Mouse (Mus musculus): Measurements from ENCODE around the gene Gm9112.
"Not testable (repeated sequence)": the region's sequence is repeated elsewhere in the genome, so short reads cannot be mapped to it uniquely, and the experiment has no call there.

Gm9112 gene

DNA sequence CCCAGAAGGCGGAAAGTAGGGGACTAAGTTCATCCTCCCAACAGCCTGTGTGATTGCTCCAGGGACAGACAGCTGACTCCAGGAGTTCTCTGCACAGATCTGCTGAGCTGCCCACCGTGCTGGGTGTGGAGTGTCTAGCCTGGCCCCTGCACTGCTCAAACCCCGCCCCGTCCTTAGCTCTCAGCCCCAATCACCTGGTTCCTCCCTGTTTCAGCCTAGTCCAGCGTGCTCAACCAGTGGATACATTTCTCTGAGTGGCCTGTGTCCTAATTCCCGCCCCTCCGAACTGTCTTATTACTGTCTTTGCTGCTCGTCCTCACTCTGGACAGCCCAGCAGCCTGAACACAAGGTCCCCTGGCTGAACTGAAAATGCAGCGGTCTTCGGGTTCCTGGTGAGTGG is at the start of gene Gm9112, which contains the start of gene Dmrtc1b:
Gene Gm9112 (minus strand): TSS at position 101 of the 400 bp plus-strand sequence.
Gene Dmrtc1b (plus strand): TSS at position 331 of the 400 bp plus-strand sequence.
- DNase-seq = not testable (repeated sequence)

DNA sequence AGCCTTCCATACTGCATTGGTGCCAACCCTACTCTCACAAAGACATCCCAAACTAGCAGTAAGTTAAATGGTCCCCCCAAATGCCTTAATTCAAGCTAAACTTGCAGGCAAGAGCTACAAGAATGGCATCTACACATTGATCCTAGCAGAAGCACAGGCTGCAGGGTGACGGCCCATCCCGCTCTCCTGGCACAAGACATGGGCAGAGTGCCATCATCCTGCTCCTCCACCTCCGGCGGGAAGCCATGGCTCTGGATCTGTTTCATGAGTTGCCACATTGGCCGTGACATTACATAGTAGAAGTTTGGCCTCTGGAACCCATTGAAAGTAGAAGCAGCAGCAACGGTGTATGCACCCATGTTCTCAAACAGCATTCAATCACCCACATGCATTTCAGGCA is 16.8 kb upstream of the Gm9112 start:
- not testable (repeated sequence) for DNase-seq

DNA sequence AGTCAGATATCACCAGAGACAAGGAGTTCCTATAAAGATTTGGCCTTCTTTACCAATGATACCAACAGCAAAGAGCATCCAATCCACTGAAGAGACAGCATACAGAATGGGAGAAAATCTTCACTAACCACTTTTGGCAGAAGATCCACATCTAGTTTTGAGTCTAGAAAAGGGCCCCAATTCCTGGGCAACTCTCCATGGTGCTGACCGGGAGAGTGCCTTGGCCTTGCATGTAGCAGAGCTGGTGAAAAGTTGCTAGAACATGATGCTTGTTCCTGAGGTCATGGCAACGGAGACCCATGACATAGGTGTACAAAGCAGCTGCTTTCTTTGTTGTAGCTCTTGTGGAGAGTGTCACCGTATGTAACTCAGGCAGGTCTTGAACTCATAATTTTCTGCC is 6.8 kb downstream of the Gm9112 start:
- DNase-seq = not testable (repeated sequence)

DNA sequence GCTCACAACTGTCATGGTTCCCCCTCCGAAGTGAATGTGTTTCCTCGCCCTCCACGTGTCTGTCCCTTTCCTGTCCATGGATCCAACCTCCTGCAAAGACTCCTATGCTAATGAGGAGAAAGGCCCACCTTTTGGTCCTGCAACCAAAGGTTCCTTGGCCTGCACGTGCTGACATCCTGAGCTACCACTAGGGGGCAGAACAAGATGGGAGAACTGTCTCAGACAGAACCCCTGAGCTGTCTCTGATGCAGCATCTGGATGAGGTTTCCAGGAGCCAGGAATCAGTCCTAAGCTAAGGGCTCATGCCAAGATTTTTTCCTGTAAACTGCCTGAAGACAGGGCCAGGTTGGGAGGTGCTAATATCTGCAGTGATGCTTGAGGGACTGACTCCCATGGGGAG is 18.2 kb downstream of the Gm9112 start:
- peak in 1 of 2 experiments; percentile 1 for DNase-seq

DNA sequence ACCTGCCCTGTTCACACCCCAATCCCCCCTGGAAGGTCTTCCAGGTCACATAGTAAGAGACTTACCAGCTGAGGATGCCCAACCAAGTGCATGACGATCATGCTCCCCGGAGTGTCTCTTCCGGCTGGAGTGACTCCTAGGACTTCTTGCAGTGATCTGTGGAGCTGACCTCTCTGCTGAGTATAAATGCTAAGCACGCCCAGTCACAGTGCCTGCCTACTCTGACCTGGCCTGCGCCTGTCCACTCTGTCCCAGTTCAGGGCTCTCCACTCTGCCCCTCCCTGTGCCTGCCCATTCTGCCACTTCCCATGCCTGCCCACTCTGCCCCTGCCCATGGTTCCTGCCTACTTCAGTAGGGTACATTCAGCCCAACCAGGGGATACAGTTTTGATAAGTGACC is 20.6 kb downstream of the Gm9112 start, which contains the start of gene Gm3880:
Gene Gm3880 (minus strand): TSS at position 101 of the 400 bp plus-strand sequence.
- not testable (repeated sequence) for DNase-seq

DNA sequence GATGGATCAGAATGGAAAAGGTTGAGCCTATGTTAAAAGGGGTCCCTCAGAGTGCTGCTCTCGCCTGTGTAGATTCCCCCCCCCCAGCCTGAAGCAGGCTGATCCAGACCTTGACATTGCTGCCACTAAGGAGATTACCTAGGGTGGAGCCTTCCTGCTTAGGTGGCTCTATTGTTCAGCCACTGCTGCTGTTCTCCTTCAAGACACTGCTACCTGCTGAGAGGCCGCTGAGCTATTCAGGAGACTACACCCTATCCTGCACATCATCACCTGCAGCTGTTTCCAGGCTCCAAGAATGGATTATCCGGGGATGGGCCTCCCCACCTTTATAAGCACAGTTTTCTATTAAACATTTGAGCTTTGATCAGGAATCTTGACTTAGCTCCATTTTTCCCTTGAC is 22.7 kb downstream of the Gm9112 start:
- DNase-seq = not testable (repeated sequence)

DNA sequence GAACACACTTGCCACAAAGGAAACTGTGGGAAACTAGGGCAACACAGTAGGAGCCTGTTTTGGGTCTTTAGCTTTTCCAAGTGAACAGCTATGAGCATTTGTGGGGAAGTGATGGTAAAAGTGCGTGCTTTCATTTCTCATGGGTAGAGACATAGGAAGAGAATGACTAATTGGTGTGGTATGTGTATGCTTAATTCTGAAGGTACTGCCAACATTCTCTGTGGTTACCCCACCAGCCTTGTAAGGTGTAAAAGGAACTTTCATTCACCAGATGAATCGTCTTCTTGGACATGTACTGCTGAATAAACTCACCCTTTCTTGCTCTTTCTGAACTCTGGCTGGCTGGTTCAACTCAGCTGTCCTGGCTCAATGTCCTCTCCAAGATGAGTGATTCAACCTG is 40.8 kb downstream of the Gm9112 start:
- no peak for DNase-seq

DNA sequence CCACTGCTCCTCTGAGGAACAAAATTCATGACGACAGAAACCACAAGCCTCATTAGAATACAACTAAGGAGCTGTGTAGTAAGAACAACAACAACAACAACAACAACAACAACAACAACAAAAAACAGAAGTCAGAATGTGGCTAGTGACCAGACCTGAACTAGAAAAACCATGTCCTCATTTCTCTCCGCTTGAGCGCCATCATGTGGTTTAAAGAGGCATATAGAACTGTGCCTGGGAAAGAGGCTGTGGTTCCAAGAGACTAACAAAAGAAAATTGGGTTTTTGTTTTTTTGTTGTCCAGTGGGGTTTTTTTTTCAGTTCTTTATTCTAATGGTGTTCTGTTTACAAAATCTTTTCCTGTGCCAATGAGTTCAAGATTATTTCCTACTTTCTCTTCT is 46.7 kb downstream of the Gm9112 start:
- DNase-seq = peak in 1 of 2 experiments; percentile 15
